Mouse (Mus musculus) liver, embryonic 11.5 days (tissue): Measurements from ENCODE around the gene Tex30. TPM values are rescaled to one million over a fixed set of nuclear protein-coding genes. Genes with fewer than 3 reads are reported as not detected.
A peak's percentile ranks its signal among the peaks of the same experiment; 100 is the strongest.
"Not testable (repeated sequence)": the region's sequence is repeated elsewhere in the genome, so short reads cannot be mapped to it uniquely, and the experiment has no call there.

Experiments
- ATAC-seq: fragments of 200-750 bp; cut with Nextera tagmentation; replicated peaks from 2 replicates; pipeline ENCODE4 v1.8.0; 2017; ENCODE audit warnings: moderate number of reproducible peaks, mild to moderate bottlenecking, moderate TSS enrichment, moderate library complexity; ENCODE audit not compliant: low FRiP score
- DNase-seq: peaks from one replicate; pipeline ENCODE4 v3.0.0-alpha.2; 2017; ENCODE audit warnings: low spot score
- H3K27ac ChIP-seq: fragments of 300-500 bp; sonication (generic); 2 replicates; pipeline ENCODE4 v1.5.1; 2014; ENCODE audit warnings: mild to moderate bottlenecking, low read depth, low read length, control low read depth
- H3K27me3 ChIP-seq: fragments of 300-500 bp; sonication (generic); replicated peaks from 2 replicates; pipeline ENCODE4 v1.6.1; 2014; ENCODE audit warnings: low read length, mixed read lengths; ENCODE audit not compliant: control insufficient read depth, insufficient read depth
- H3K36me3 ChIP-seq: fragments of 300-500 bp; sonication (generic); 2 replicates; pipeline ENCODE4 v1.6.1; 2014; ENCODE audit warnings: mild to moderate bottlenecking, low read length, moderate library complexity, mixed read lengths; ENCODE audit not compliant: control insufficient read depth, insufficient read depth
- H3K4me1 ChIP-seq: fragments of 300-500 bp; sonication (generic); replicated peaks from 2 replicates; pipeline ENCODE4 v1.6.1; 2014; ENCODE audit warnings: low read length, mixed read lengths; ENCODE audit not compliant: control insufficient read depth, insufficient read depth
- H3K4me2 ChIP-seq: fragments of 300-500 bp; sonication (generic); 2 replicates; pipeline ENCODE4 v1.6.1; 2014; ENCODE audit warnings: mild to moderate bottlenecking, control low read depth, moderate library complexity
- H3K4me3 ChIP-seq: fragments of 300-500 bp; sonication (generic); 2 replicates; pipeline ENCODE4 v1.5.1; 2014; ENCODE audit warnings: low read depth, low read length, control low read depth
- H3K9ac ChIP-seq: fragments of 300-500 bp; sonication (generic); 2 replicates; pipeline ENCODE4 v1.6.1; 2014; ENCODE audit warnings: low read depth, low read length, control low read depth
- H3K9me3 ChIP-seq: fragments of 300-500 bp; sonication (generic); 2 replicates; pipeline ENCODE4 v1.6.1; 2016; ENCODE audit warnings: low read length, inconsistent platforms, mixed read lengths; ENCODE audit not compliant: control insufficient read depth
- WGBS: fragments of 180-500 bp; shearing (Covaris S2); extraction: QIAGEN DNeasy Blood & Tissue Kit; methylation state at CpG from one replicate; pipeline ENCODE4 v1.1.7; 2014; 5-methylcytosine and 5-hydroxymethylcytosine counted together
- polyA plus RNA-seq: library from polyadenylated mRNA; unstranded; fragments of >200 nt; fragmentation: Nextera tagmentation; extraction: Ambion mirVana; gene quantifications from 2 replicates; pipeline ENCODE4 v1.2.1, GENCODE M21; 2014

Gene Tex30
- polyA plus RNA-seq, 1 experiment from 2014 or later: 123 TPM

GRCm38 (mm10) chr1:44061836-44062235 lies 40.4 kb downstream of the Tex30 start, which contains the start of gene Gm8251:
Gm8251 (minus strand) TSS chr1:44061936.
- H3K9me3 ChIP-seq: no peaks in the 10 kb centered on the region
- DNase-seq (no peak), ATAC-seq (no peak)
- 85% methylated on average over 2 of the region's 2 CpGs for WGBS
- no peak within 1 kb of the TSS for H3K4me2 ChIP-seq
- H3K9ac ChIP-seq: no peak within 1 kb of the TSS
- no peaks in the 10 kb centered on the region for H3K27me3 ChIP-seq
- H3K27ac ChIP-seq: no peak within 1 kb of the TSS
- no peaks in the 10 kb centered on the region for H3K4me1 ChIP-seq
- no peaks in the 10 kb centered on the region for H3K36me3 ChIP-seq
- no peak within 1 kb of the TSS for H3K4me3 ChIP-seq

DNA sequence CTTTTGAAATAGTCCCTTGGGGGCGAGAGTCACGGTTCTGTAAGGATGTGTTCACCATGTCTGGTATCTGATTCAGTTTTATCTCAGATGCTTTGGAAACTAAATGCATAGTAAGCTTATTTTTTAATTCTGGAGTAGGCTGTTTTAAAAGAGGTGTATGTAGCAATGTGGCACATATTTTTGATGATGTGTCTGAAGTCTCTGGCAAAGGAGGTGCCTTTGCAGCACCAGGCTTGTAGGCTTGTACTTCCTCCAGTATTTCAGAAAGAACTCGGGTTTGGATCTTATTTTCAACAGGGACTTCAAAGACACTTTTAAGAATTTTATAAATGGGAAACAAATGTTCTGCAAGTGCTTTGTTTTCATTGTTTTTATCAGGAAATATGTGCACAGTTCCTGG lies 44.4 kb downstream of the Tex30 start:
- ATAC-seq (no peak), DNase-seq (no peak)
- no peak overlapping the region for H3K9ac ChIP-seq
- H3K27me3 ChIP-seq: no peaks in the 10 kb centered on the region
- no peaks in the 10 kb centered on the region for H3K4me1 ChIP-seq
- whole genome bisulfite sequencing: 71% methylated on average over 3 of the region's 3 CpGs
- no peak overlapping the region for H3K4me3 ChIP-seq
- no peaks in the 10 kb centered on the region for H3K9me3 ChIP-seq
- no peaks in the 10 kb centered on the region for H3K36me3 ChIP-seq
- no peak overlapping the region for H3K4me2 ChIP-seq
- H3K27ac ChIP-seq: no peak overlapping the region

GRCm38 (mm10) chr1:44046556-44046955 lies 55.7 kb downstream of the Tex30 start:
- H3K4me1 ChIP-seq: no peaks in the 10 kb centered on the region
- no peak overlapping the region for H3K27ac ChIP-seq
- H3K4me2 ChIP-seq: no peak overlapping the region
- H3K9ac ChIP-seq: no peak overlapping the region
- H3K9me3 ChIP-seq: no peaks in the 10 kb centered on the region
- no peaks in the 10 kb centered on the region for H3K36me3 ChIP-seq
- 74% methylated on average over 2 of the region's 2 CpGs for WGBS
- ATAC-seq (no peak), DNase-seq (no peak)
- no peaks in the 10 kb centered on the region for H3K27me3 ChIP-seq
- no peak overlapping the region for H3K4me3 ChIP-seq

DNA sequence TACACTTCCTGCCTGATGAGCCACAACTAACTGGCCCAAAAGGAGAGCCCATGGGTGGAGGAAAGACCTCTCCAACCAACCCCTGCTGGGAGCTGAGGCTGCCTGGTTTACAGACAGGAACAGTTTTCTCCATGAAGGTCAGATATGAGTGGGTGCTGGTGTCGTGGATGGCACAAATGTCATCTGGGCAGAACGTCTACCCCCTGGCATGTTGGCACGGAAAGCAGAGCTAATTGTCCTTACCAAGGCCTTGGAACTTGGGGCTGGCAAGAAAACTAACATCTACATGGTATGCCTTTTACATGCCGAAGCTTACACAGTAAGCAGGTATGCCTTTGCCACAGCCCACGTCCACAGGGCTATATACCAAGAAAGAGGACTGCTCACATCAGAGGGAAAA lies 56.6 kb downstream of the Tex30 start:
- H3K4me2 ChIP-seq, DNase-seq, H3K4me3 ChIP-seq, H3K4me1 ChIP-seq, H3K36me3 ChIP-seq, H3K9ac ChIP-seq, H3K27ac ChIP-seq, H3K9me3 ChIP-seq, H3K27me3 ChIP-seq, ATAC-seq: not testable (repeated sequence)
- WGBS: 76% methylated on average over 5 of the region's 5 CpGs

GRCm38 (mm10) chr1:44042555-44042915 lies 59.7 kb downstream of the Tex30 start:
- Histone ChIP-seq H3K4me3 (peak overlapping the region; percentile 53), H3K27ac (no peak overlapping the region), H3K36me3 (no peaks in the 10 kb centered on the region), H3K9me3 (no peaks in the 10 kb centered on the region), H3K4me2 (peak overlapping the region; percentile 79), H3K9ac (peak overlapping the region; percentile 56), H3K27me3 (no peaks in the 10 kb centered on the region), H3K4me1 (no peaks in the 10 kb centered on the region)
- ATAC-seq: peak; percentile 26
- DNase-seq: no peak
- WGBS: 7% methylated on average over 6 of the region's 6 CpGs

DNA sequence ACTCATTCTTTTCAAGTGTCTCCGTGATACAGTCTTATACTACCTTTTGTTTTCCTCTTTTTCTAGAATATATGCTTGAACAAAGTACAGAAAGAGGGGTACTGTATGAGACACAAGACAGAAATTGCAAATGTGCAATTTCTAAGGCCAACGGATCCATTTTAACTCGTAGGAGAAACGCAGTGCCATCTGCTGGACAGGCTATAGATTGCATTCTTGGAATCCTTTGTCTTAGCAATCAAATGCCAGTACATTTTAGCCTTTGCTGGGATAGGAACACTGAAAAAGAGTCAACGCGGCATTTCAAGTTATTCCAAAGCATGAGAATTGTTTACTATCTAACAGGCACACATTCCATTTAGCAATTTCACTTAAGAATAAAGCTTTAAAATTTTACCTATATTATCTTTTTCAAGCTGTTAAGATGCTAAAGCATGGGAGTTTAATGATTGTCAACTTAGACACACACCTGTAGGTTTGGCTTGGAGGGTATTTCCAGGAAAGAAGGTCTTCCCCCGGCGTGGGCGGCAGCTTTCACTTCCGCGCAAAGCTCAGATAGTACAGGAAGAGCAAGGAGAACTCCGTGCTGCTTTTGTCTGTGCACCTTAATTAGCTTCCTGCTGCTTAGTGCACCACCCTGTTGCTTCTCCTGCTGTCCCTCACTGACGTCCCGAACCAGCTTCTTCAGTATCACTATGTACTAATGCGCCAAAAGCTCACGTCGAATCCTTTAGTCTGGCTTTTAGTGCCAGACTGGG lies 60.3 kb downstream of the Tex30 start:
- Histone ChIP-seq H3K9ac (peak overlapping the region; percentile 56), H3K4me3 (peak overlapping the region; percentile 53), H3K4me1 (no peaks in the 10 kb centered on the region), H3K27me3 (no peaks in the 10 kb centered on the region), H3K27ac (no peak overlapping the region), H3K9me3 (no peaks in the 10 kb centered on the region), H3K4me2 (peak overlapping the region; percentile 79), H3K36me3 (no peaks in the 10 kb centered on the region)
- DNase-seq: peak; percentile 39
- peak; percentile 43 for ATAC-seq
- WGBS: 2% methylated on average over 17 of the region's 17 CpGs

Other genes starting within 250 kb of the Tex30 start
- gene Tpp2, start 168.8 kb downstream of the Tex30 start, polyA plus RNA-seq: 59.9 and 68.8 TPM in 2 replicates
- 0.04 and 0.68 TPM in 2 replicates for gene Mettl21c, start 82.4 kb downstream of the Tex30 start, polyA plus RNA-seq
- gene Gm8251, start 40.5 kb downstream of the Tex30 start, polyA plus RNA-seq: 0.09 and 0.21 TPM in 2 replicates
- 48.8 and 53.8 TPM in 2 replicates for gene Kdelc1, start 16.4 kb upstream of the Tex30 start, polyA plus RNA-seq
- 13.1 and 13.3 TPM in 2 replicates for gene Bivm, start 16.5 kb upstream of the Tex30 start, polyA plus RNA-seq
- gene Ercc5, start 45.3 kb upstream of the Tex30 start, polyA plus RNA-seq: 15.0 TPM in 2 replicates
- gene Mettl21e, start 116.5 kb upstream of the Tex30 start, polyA plus RNA-seq: not detected in 2 replicates